Mouse (Mus musculus): ENCODE data around the gene Sptbn2. TPM values are rescaled to one million over a fixed set of nuclear protein-coding genes. Genes with fewer than 3 reads are reported as not detected.
"Not testable (repeated sequence)": the region's sequence is repeated elsewhere in the genome, so short reads cannot be mapped to it uniquely, and the experiment has no call there.

Gene Sptbn2
- polyA plus RNA-seq, 1 experiment from 2014 or later, result 0.14 TPM

GRCm38 (mm10) chr19:4748493-4748892 lies 37.5 kb downstream of the Sptbn2 start:
- no peak overlapping the region for H3K4me3 ChIP-seq (ENCODE audit: low read length)
- no peak overlapping the region for H3K27ac ChIP-seq (ENCODE audit: low read length)
- ATAC-seq (replicated peaks; ENCODE audit: extremely low read depth, insufficient read depth, low FRiP score), result no peak
- 0 out of 2 replicates have a peak, but pooled peaks cover 4% of the 10 kb centered on the region for H3K4me1 ChIP-seq (ENCODE audit: control insufficient read depth, insufficient read depth, low read length)
- no peaks in the 10 kb centered on the region for H3K9me3 ChIP-seq (replicated peaks; ENCODE audit: control insufficient read depth, low read length)
- no peak overlapping the region for H3K9ac ChIP-seq (ENCODE audit: low read length)
- no peaks in the 10 kb centered on the region for H3K27me3 ChIP-seq (ENCODE audit: control insufficient read depth, insufficient read depth, low read length)
- no peak overlapping the region for H3K4me2 ChIP-seq (ENCODE audit: low read depth, low read length)
- 76% methylated on average over 10 of the region's 10 CpGs for WGBS
- H3K36me3 ChIP-seq (ENCODE audit: control insufficient read depth, insufficient read depth), result no peaks in the 10 kb centered on the region

GRCm38 (mm10) chr19:4749975-4750374 lies 39.0 kb downstream of the Sptbn2 start:
- 79% methylated on average over 6 of the region's 6 CpGs for WGBS

DNA sequence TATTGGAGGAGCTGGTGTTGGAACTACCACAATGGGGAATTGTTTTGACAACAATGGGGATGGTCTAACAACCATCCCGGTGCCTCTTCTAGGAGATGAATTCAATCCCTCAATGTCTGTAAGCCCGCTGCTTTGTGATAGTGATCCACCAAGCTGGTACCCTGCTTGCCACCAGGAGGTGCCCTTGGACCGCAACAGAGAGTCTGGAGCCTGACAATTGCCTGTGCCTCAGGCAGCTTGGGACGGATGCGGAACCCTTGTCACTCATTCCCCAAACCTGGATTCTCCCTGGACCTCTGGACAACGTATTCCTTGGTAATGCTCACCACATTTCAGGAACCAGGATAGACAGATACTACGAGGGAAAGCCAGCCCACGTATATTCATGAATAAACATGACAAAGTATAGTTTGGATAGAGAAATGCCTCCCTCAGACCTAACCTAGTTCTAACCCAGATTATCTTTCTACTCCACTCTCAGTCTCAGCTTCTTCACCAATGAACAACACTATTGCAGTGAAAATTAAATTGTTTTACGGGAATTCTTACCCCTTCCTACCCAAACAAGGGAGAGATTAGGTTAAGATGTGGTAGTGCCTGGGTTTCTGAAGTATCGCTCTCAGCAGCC lies 44.7 kb downstream of the Sptbn2 start:
- Histone ChIP-seq H3K4me2 (ENCODE audit: low read depth, low read length) (peak overlapping the region; percentile 79), H3K36me3 (ENCODE audit: control insufficient read depth, insufficient read depth) (peaks cover 2% of the 10 kb centered on the region; the same call in 1 of the 2 replicates), H3K27me3 (ENCODE audit: control insufficient read depth, insufficient read depth, low read length) (no peaks in the 10 kb centered on the region), H3K4me3 (ENCODE audit: low read length) (peak overlapping the region; percentile 91), H3K4me1 (ENCODE audit: control insufficient read depth, insufficient read depth, low read length) (peaks cover 12% of the 10 kb centered on the region), H3K27ac (ENCODE audit: low read length) (peak overlapping the region; percentile 93), H3K9ac (ENCODE audit: low read length) (peak overlapping the region; percentile 77), H3K9me3 (replicated peaks; ENCODE audit: control insufficient read depth, low read length) (no peaks in the 10 kb centered on the region)
- WGBS, result 0% methylated on average over 10 of the region's 10 CpGs
- peak; percentile 78 for ATAC-seq (replicated peaks; ENCODE audit: extremely low read depth, insufficient read depth, low FRiP score)

More at GRCm38 (mm10) chr19:4749975-4750374, 39.0 kb downstream of the Sptbn2 start:
- Histone ChIP-seq H3K4me3 (ENCODE audit: low read length) (no peak overlapping the region), H3K4me2 (ENCODE audit: low read depth, low read length) (no peak overlapping the region), H3K9me3 (replicated peaks; ENCODE audit: control insufficient read depth, low read length) (no peaks in the 10 kb centered on the region), H3K27ac (ENCODE audit: low read length) (no peak overlapping the region), H3K36me3 (ENCODE audit: control insufficient read depth, insufficient read depth) (no peaks in the 10 kb centered on the region), H3K4me1 (ENCODE audit: control insufficient read depth, insufficient read depth, low read length) (0 out of 2 replicates have a peak, but pooled peaks cover 4% of the 10 kb centered on the region), H3K27me3 (ENCODE audit: control insufficient read depth, insufficient read depth, low read length) (no peaks in the 10 kb centered on the region), H3K9ac (ENCODE audit: low read length) (no peak overlapping the region)
- ATAC-seq (replicated peaks; ENCODE audit: extremely low read depth, insufficient read depth, low FRiP score), result no peak

- WGBS, result under 1% methylated on average over 62 of the region's 65 CpGs
- Histone ChIP-seq H3K36me3 (ENCODE audit: control insufficient read depth, insufficient read depth) (peaks cover 2% of the 10 kb centered on the region; the same call in 1 of the 2 replicates), H3K9me3 (replicated peaks; ENCODE audit: control insufficient read depth, low read length) (no peaks in the 10 kb centered on the region), H3K9ac (ENCODE audit: low read length) (peak within 1 kb of the TSS; percentile 91), H3K27ac (ENCODE audit: low read length) (peak within 1 kb of the TSS; percentile 97), H3K4me3 (ENCODE audit: low read length) (peak within 1 kb of the TSS; percentile 91), H3K4me1 (ENCODE audit: control insufficient read depth, insufficient read depth, low read length) (peaks cover 12% of the 10 kb centered on the region), H3K27me3 (ENCODE audit: control insufficient read depth, insufficient read depth, low read length) (no peaks in the 10 kb centered on the region), H3K4me2 (ENCODE audit: low read depth, low read length) (peak within 1 kb of the TSS; percentile 90)
- peak; percentile 98 for ATAC-seq (replicated peaks; ENCODE audit: extremely low read depth, insufficient read depth, low FRiP score)
These were observed 45.4 kb downstream of the Sptbn2 start, which contains the start of gene Rbm4b for GRCm38 (mm10) chr19:4756193-4756911. Gene Rbm4b, plus strand, starts transcription at chr19:4756497.

- WGBS, result 3% methylated on average over 9 of the region's 9 CpGs
- H3K27ac ChIP-seq (ENCODE audit: low read length), result peak overlapping the region; percentile 97
- H3K4me1 ChIP-seq (ENCODE audit: control insufficient read depth, insufficient read depth, low read length), result peaks cover 12% of the 10 kb centered on the region
- H3K9ac ChIP-seq (ENCODE audit: low read length), result peak overlapping the region; percentile 91
- H3K36me3 ChIP-seq (ENCODE audit: control insufficient read depth, insufficient read depth), result peaks cover 3% of the 10 kb centered on the region; the same call in 1 of the 2 replicates
- peak overlapping the region; percentile 90 for H3K4me2 ChIP-seq (ENCODE audit: low read depth, low read length)
- no peaks in the 10 kb centered on the region for H3K27me3 ChIP-seq (ENCODE audit: control insufficient read depth, insufficient read depth, low read length)
- no peak for ATAC-seq (replicated peaks; ENCODE audit: extremely low read depth, insufficient read depth, low FRiP score)
- H3K9me3 ChIP-seq (replicated peaks; ENCODE audit: control insufficient read depth, low read length), result no peaks in the 10 kb centered on the region
- H3K4me3 ChIP-seq (ENCODE audit: low read length), result peak overlapping the region; percentile 91
These were observed 46.0 kb downstream of the Sptbn2 start for GRCm38 (mm10) chr19:4756921-4757320.

- 81% methylated on average over 8 of the region's 8 CpGs for WGBS
- H3K9me3 ChIP-seq (replicated peaks; ENCODE audit: control insufficient read depth, low read length); H3K4me3 ChIP-seq (ENCODE audit: low read length); H3K4me1 ChIP-seq (ENCODE audit: control insufficient read depth, insufficient read depth, low read length); H3K27me3 ChIP-seq (ENCODE audit: control insufficient read depth, insufficient read depth, low read length); ATAC-seq (replicated peaks; ENCODE audit: extremely low read depth, insufficient read depth, low FRiP score); H3K27ac ChIP-seq (ENCODE audit: low read length); H3K4me2 ChIP-seq (ENCODE audit: low read depth, low read length); H3K9ac ChIP-seq (ENCODE audit: low read length): not testable (repeated sequence)
- peaks cover 21% of the 10 kb centered on the region for H3K36me3 ChIP-seq (ENCODE audit: control insufficient read depth, insufficient read depth)
These were observed 49.6 kb downstream of the Sptbn2 start for GRCm38 (mm10) chr19:4760544-4760943.

- H3K9me3 ChIP-seq (replicated peaks; ENCODE audit: control insufficient read depth, low read length), result no peaks in the 10 kb centered on the region
- H3K4me2 ChIP-seq (ENCODE audit: low read depth, low read length), result no peak overlapping the region
- peaks cover 7% of the 10 kb centered on the region for H3K4me1 ChIP-seq (ENCODE audit: control insufficient read depth, insufficient read depth, low read length)
- no peak for ATAC-seq (replicated peaks; ENCODE audit: extremely low read depth, insufficient read depth, low FRiP score)
- 63% methylated on average over 1 of the region's 1 CpGs for WGBS
- H3K4me3 ChIP-seq (ENCODE audit: low read length), result no peak overlapping the region
- no peak overlapping the region for H3K27ac ChIP-seq (ENCODE audit: low read length)
- H3K27me3 ChIP-seq (ENCODE audit: control insufficient read depth, insufficient read depth, low read length), result no peaks in the 10 kb centered on the region
- peaks cover 24% of the 10 kb centered on the region for H3K36me3 ChIP-seq (ENCODE audit: control insufficient read depth, insufficient read depth)
- H3K9ac ChIP-seq (ENCODE audit: low read length), result no peak overlapping the region
These were observed 51.9 kb downstream of the Sptbn2 start for GRCm38 (mm10) chr19:4762876-4763275.

DNA sequence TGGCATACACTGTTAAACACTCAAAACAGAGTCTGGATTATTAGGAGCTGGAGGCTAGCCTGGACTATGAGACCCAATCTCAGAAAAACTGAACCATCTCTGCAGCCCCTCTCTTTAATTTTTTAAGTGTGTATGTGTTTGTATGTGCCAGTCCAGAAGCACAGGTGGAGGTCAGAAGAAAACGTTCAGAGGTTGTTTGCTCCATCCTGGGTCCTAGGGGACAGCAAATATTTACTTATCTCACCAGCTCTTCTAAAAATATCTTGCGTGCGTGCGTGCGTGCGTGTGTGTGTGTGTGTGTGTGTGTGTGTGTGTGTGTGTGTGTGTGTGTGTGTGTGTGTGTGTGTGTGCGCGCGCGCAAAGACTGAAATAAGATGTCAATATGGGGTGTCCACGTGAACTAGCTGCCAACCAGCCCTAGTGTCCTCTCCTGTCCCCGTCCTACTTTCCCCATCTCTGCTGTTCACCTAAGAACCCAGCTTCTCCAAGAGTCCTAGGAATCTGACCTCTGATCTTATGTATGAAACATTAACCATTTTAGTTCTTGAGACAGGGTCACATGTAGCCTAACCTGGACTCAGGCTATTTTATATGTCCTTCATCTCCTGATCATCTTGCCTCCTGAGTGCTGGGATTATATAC lies 56.7 kb downstream of the Sptbn2 start:
- WGBS, result 51% methylated on average over 8 of the region's 12 CpGs
- H3K27me3 ChIP-seq (ENCODE audit: control insufficient read depth, insufficient read depth, low read length), result no peaks in the 10 kb centered on the region
- no peak overlapping the region for H3K4me3 ChIP-seq (ENCODE audit: low read length)
- H3K9ac ChIP-seq (ENCODE audit: low read length), result no peak overlapping the region
- no peak overlapping the region for H3K4me2 ChIP-seq (ENCODE audit: low read depth, low read length)
- H3K27ac ChIP-seq (ENCODE audit: low read length), result no peak overlapping the region
- H3K36me3 ChIP-seq (ENCODE audit: control insufficient read depth, insufficient read depth), result peaks cover 29% of the 10 kb centered on the region
- H3K4me1 ChIP-seq (ENCODE audit: control insufficient read depth, insufficient read depth, low read length), result peaks cover 2% of the 10 kb centered on the region
- no peaks in the 10 kb centered on the region for H3K9me3 ChIP-seq (replicated peaks; ENCODE audit: control insufficient read depth, low read length)
- ATAC-seq (replicated peaks; ENCODE audit: extremely low read depth, insufficient read depth, low FRiP score), result no peak

GRCm38 (mm10) chr19:4772785-4773184 lies 61.8 kb downstream of the Sptbn2 start:
- Histone ChIP-seq H3K4me3 (ENCODE audit: low read length) (no peak overlapping the region), H3K9me3 (replicated peaks; ENCODE audit: control insufficient read depth, low read length) (no peaks in the 10 kb centered on the region), H3K9ac (ENCODE audit: low read length) (no peak overlapping the region), H3K36me3 (ENCODE audit: control insufficient read depth, insufficient read depth) (peaks cover 18% of the 10 kb centered on the region), H3K4me1 (ENCODE audit: control insufficient read depth, insufficient read depth, low read length) (no peaks in the 10 kb centered on the region; the same call in 1 of the 2 replicates), H3K27ac (ENCODE audit: low read length) (no peak overlapping the region), H3K4me2 (ENCODE audit: low read depth, low read length) (no peak overlapping the region), H3K27me3 (ENCODE audit: control insufficient read depth, insufficient read depth, low read length) (no peaks in the 10 kb centered on the region)
- ATAC-seq (replicated peaks; ENCODE audit: extremely low read depth, insufficient read depth, low FRiP score), result no peak
- WGBS, result 78% methylated on average over 3 of the region's 3 CpGs

Measured in heart, embryonic 16.5 days (tissue).